Comparison of ENCODE assay signal across 26 mouse cellular contexts in the genomic region with DNA sequence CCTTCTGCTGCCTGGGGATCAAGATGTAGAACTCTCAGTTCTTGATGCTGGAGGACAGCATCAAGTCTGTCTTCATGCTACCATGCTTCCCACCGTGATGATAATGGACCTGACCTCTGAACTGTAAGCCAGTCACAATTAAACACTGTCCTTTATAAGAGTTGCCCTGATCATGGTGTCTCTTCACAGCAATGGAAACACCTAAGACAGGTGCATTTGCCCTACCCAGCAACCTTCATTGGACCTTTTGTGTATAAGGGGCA.
DNase-seq lines count a peak whose midpoint lies in the region; ATAC-seq lines count a peak whose summit lies in the region.
"Had no signal": no experiment of that assay in that cellular context is flagged by ENCODE, and none has a peak within 500 bp of the region (broad histone marks: within the 10 kb centered on the region; RNA-seq: fewer than 3 reads in every experiment).

No protein-coding gene starts in this region.

- H3K4me1 ChIP-seq in forebrain, embryonic 10.5 days: peaks cover 73% of the 10 kb centered on the region
- no peaks in the 10 kb centered on the region; the same call in 1 of the 2 replicates for H3K4me1 ChIP-seq in forebrain, embryonic 15.5 days
- peaks cover 84% of the 10 kb centered on the region for H3K4me1 ChIP-seq in hindbrain, embryonic 10.5 days (replicated peaks)
- H3K4me1 ChIP-seq in hindbrain, embryonic 13.5 days (replicated peaks): peaks cover 25% of the 10 kb centered on the region
- H3K4me1 ChIP-seq in liver, embryonic 12.5 days: peaks cover 35% of the 10 kb centered on the region
- H3K4me1 ChIP-seq in liver, embryonic 15.5 days (replicated peaks): peaks cover 32% of the 10 kb centered on the region
- H3K4me1 ChIP-seq in kidney, embryonic 15.5 days: peaks cover 11% of the 10 kb centered on the region

- 80% methylated on average over 1 of the region's 1 CpGs for WGBS in forebrain, embryonic 10.5 days
- WGBS in forebrain, embryonic 15.5 days: 83% methylated on average over 1 of the region's 1 CpGs
- WGBS in hindbrain, embryonic 10.5 days: 77% methylated on average over 1 of the region's 1 CpGs
- WGBS in hindbrain, embryonic 13.5 days: 68% methylated on average over 1 of the region's 1 CpGs
- WGBS in liver, embryonic 12.5 days (ENCODE audit: insufficient replicate concordance): 48% methylated on average over 1 of the region's 1 CpGs
- WGBS in liver, embryonic 15.5 days (ENCODE audit: insufficient replicate concordance): 48% methylated on average over 1 of the region's 1 CpGs
- 70% methylated on average over 1 of the region's 1 CpGs for WGBS in kidney, embryonic 15.5 days

- H3K4me3 ChIP-seq in forebrain, embryonic 10.5 days: no peak overlapping the region
- no peak overlapping the region for H3K4me3 ChIP-seq in forebrain, embryonic 15.5 days
- H3K4me3 ChIP-seq in hindbrain, embryonic 10.5 days: no peak overlapping the region
- no peak overlapping the region for H3K4me3 ChIP-seq in hindbrain, embryonic 13.5 days
- 0 out of 2 replicates have a peak overlapping the region, but pooled peaks have one; percentile 20 for H3K4me3 ChIP-seq in liver, embryonic 12.5 days
- no peak overlapping the region for H3K4me3 ChIP-seq in liver, embryonic 15.5 days (replicated peaks)
- no peak overlapping the region for H3K4me3 ChIP-seq in kidney, embryonic 15.5 days (replicated peaks)
- H3K4me3 ChIP-seq: embryonic facial prominence, embryonic 12.5 days; embryonic facial prominence, embryonic 15.5 days; forebrain, embryonic 12.5 days; heart, adult 2 months; heart, embryonic 10.5 days; heart, embryonic 13.5 days had no signal

- 0 out of 2 replicates have a peak, but pooled peaks cover 5% of the 10 kb centered on the region for H3K36me3 ChIP-seq in forebrain, embryonic 10.5 days (replicated peaks)
- H3K36me3 ChIP-seq in forebrain, embryonic 15.5 days: no peaks in the 10 kb centered on the region
- H3K36me3 ChIP-seq in hindbrain, embryonic 10.5 days: no peaks in the 10 kb centered on the region
- no peaks in the 10 kb centered on the region for H3K36me3 ChIP-seq in hindbrain, embryonic 13.5 days
- H3K36me3 ChIP-seq in liver, embryonic 12.5 days: no peaks in the 10 kb centered on the region
- no peaks in the 10 kb centered on the region for H3K36me3 ChIP-seq in liver, embryonic 15.5 days (replicated peaks)
- H3K36me3 ChIP-seq in kidney, embryonic 15.5 days: no peaks in the 10 kb centered on the region
- H3K36me3 ChIP-seq: embryonic facial prominence, embryonic 12.5 days; embryonic facial prominence, embryonic 15.5 days; forebrain, embryonic 12.5 days; heart, embryonic 10.5 days; heart, embryonic 13.5 days had no signal

- H3K27ac ChIP-seq in forebrain, embryonic 10.5 days: 0 out of 2 replicates have a peak overlapping the region, but pooled peaks have one; percentile 25
- no peak overlapping the region for H3K27ac ChIP-seq in forebrain, embryonic 15.5 days (replicated peaks)
- H3K27ac ChIP-seq in hindbrain, embryonic 10.5 days: 0 out of 2 replicates have a peak overlapping the region, but pooled peaks have one; percentile 23
- H3K27ac ChIP-seq in hindbrain, embryonic 13.5 days: no peak overlapping the region
- peak overlapping the region; percentile 87 for H3K27ac ChIP-seq in liver, embryonic 12.5 days
- peak overlapping the region; percentile 7; the same call in 1 of the 2 replicates for H3K27ac ChIP-seq in liver, embryonic 15.5 days (replicated peaks)
- no peak overlapping the region for H3K27ac ChIP-seq in kidney, embryonic 15.5 days
- H3K27ac ChIP-seq: embryonic facial prominence, embryonic 12.5 days; embryonic facial prominence, embryonic 15.5 days; forebrain, embryonic 12.5 days; heart, adult 2 months; heart, embryonic 13.5 days; hindbrain, embryonic 14.5 days; hindbrain, postnatal 0 days had no signal

- H3K27me3 ChIP-seq in forebrain, embryonic 10.5 days (ENCODE audit: poor library complexity, severe bottlenecking): no peaks in the 10 kb centered on the region
- H3K27me3 ChIP-seq in forebrain, embryonic 15.5 days: peaks cover 2% of the 10 kb centered on the region
- 0 out of 2 replicates have a peak, but pooled peaks cover 3% of the 10 kb centered on the region for H3K27me3 ChIP-seq in hindbrain, embryonic 10.5 days (ENCODE audit: insufficient read depth, poor library complexity, severe bottlenecking)
- 0 out of 2 replicates have a peak, but pooled peaks cover 6% of the 10 kb centered on the region for H3K27me3 ChIP-seq in hindbrain, embryonic 13.5 days
- H3K27me3 ChIP-seq in liver, embryonic 12.5 days (replicated peaks): peaks cover 11% of the 10 kb centered on the region; the same call in 1 of the 2 replicates
- 0 out of 2 replicates have a peak, but pooled peaks cover 7% of the 10 kb centered on the region for H3K27me3 ChIP-seq in liver, embryonic 15.5 days
- peaks cover 27% of the 10 kb centered on the region for H3K27me3 ChIP-seq in kidney, embryonic 15.5 days
- H3K27me3 ChIP-seq: embryonic facial prominence, embryonic 12.5 days had no signal

- no peak overlapping the region for H3K4me2 ChIP-seq in forebrain, embryonic 15.5 days (replicated peaks)
- H3K4me2 ChIP-seq in hindbrain, embryonic 13.5 days: no peak overlapping the region
- H3K4me2 ChIP-seq in liver, embryonic 12.5 days: peak overlapping the region; percentile 68
- peak overlapping the region; percentile 60; the same call in 1 of the 2 replicates for H3K4me2 ChIP-seq in liver, embryonic 15.5 days
- H3K4me2 ChIP-seq in kidney, embryonic 15.5 days: no peak overlapping the region
- H3K4me2 ChIP-seq: embryonic facial prominence, embryonic 12.5 days; embryonic facial prominence, embryonic 15.5 days; forebrain, embryonic 12.5 days; heart, embryonic 13.5 days; hindbrain, embryonic 14.5 days had no signal

- ATAC-seq in forebrain, embryonic 15.5 days (replicated peaks): no peak
- no peak for ATAC-seq in hindbrain, embryonic 13.5 days (ENCODE audit: low FRiP score)
- no peak for ATAC-seq in liver, embryonic 12.5 days
- no peak for ATAC-seq in liver, embryonic 15.5 days (ENCODE audit: insufficient read depth)
- no peak for ATAC-seq in kidney, embryonic 15.5 days (replicated peaks; ENCODE audit: low FRiP score)
- ATAC-seq: forebrain, embryonic 16.5 days; hindbrain, postnatal 0 days; inflammation-experienced regulatory T-cells, adult 6 months had no signal

- no peaks in the 10 kb centered on the region for H3K9me3 ChIP-seq in forebrain, embryonic 10.5 days
- H3K9me3 ChIP-seq in forebrain, embryonic 15.5 days: no peaks in the 10 kb centered on the region
- H3K9me3 ChIP-seq in hindbrain, embryonic 10.5 days: no peaks in the 10 kb centered on the region
- H3K9me3 ChIP-seq in hindbrain, embryonic 13.5 days: no peaks in the 10 kb centered on the region
- H3K9me3 ChIP-seq in liver, embryonic 12.5 days (replicated peaks): no peaks in the 10 kb centered on the region
- no peaks in the 10 kb centered on the region for H3K9me3 ChIP-seq in liver, embryonic 15.5 days (replicated peaks)
- H3K9me3 ChIP-seq in kidney, embryonic 15.5 days (replicated peaks): no peaks in the 10 kb centered on the region
- H3K9me3 ChIP-seq: embryonic facial prominence, embryonic 12.5 days; embryonic facial prominence, embryonic 15.5 days; forebrain, embryonic 12.5 days; heart, embryonic 10.5 days; heart, embryonic 13.5 days had no signal

- DNase-seq in forebrain, embryonic 10.5 days (ENCODE audit: extremely low spot score, low spot score): no peak
- no peak for DNase-seq in hindbrain, embryonic 10.5 days (ENCODE audit: low spot score)
- DNase-seq in c-Kit-positive CD71-positive TER-119-positive erythroid progenitor cells, embryonic 14.5 days (ENCODE audit: low spot score): no peak
- DNase-seq: adrenal gland, postnatal 10 days; adrenal gland, postnatal 36 days; cerebellum, adult 11 months; cerebellum, adult 2 months; cerebellum, adult 9-11 months; cerebellum, postnatal 25 days; gastrocnemius, postnatal 14 days; heart, adult 2 months; heart, postnatal 14 days had no signal

- H3K9ac ChIP-seq in forebrain, embryonic 15.5 days (replicated peaks): no peak overlapping the region
- H3K9ac ChIP-seq in hindbrain, embryonic 13.5 days: no peak overlapping the region
- no peak overlapping the region for H3K9ac ChIP-seq in liver, embryonic 12.5 days
- H3K9ac ChIP-seq in liver, embryonic 15.5 days: no peak overlapping the region
- no peak overlapping the region for H3K9ac ChIP-seq in kidney, embryonic 15.5 days
- H3K9ac ChIP-seq: embryonic facial prominence, embryonic 12.5 days; embryonic facial prominence, embryonic 15.5 days; forebrain, embryonic 12.5 days; heart, embryonic 13.5 days; hindbrain, embryonic 14.5 days had no signal

Comparison
In these comparisons a context has a peak if more than half of its experiments do, and no peak if none do; other contexts are left out.
1. H3K27ac ChIP-seq: peak in forebrain, embryonic 10.5 days (single experiment), hindbrain, embryonic 10.5 days (single experiment), liver, embryonic 12.5 days (single experiment) and liver, embryonic 15.5 days (single experiment); none in forebrain, embryonic 15.5 days (single experiment), hindbrain, embryonic 13.5 days (single experiment) and kidney, embryonic 15.5 days (single experiment).
2. H3K4me2 ChIP-seq: peak in liver, embryonic 12.5 days (single experiment) and liver, embryonic 15.5 days (single experiment); none in forebrain, embryonic 15.5 days (single experiment), hindbrain, embryonic 13.5 days (single experiment) and kidney, embryonic 15.5 days (single experiment).